Mouse (Mus musculus) G1E (cell line): ENCODE results near the gene Etnk2. TPM values are rescaled to one million over a fixed set of nuclear protein-coding genes. Genes with fewer than 3 reads are reported as not detected.

ENCODE experiments used
- ATAC-seq: 2 replicates; pipeline ENCODE4 v1.8.0; 2016; ENCODE audit warnings: mild to moderate bottlenecking; ENCODE audit not compliant: insufficient number of reproducible peaks, poor library complexity, low FRiP score, severe bottlenecking; ENCODE audit errors: extremely low read depth
- DNase-seq: peaks from one replicate; pipeline ENCODE4 v3.0.0; 2012; ENCODE audit warnings: low spot score
- H3K27me3 ChIP-seq: 2 replicates; pipeline ENCODE4 v1.6.1; 2012; ENCODE audit warnings: mild to moderate bottlenecking, low read length, inconsistent platforms; ENCODE audit not compliant: insufficient read depth
- H3K36me3 ChIP-seq: replicated peaks from 2 replicates; pipeline ENCODE3; 2012; ENCODE audit warnings: mild to moderate bottlenecking, inconsistent platforms
- H3K4me1 ChIP-seq: 2 replicates; pipeline ENCODE4 v1.6.1; 2012; ENCODE audit warnings: low read depth, low read length, inconsistent platforms, mixed read lengths; ENCODE audit not compliant: insufficient read depth
- H3K4me3 ChIP-seq: 2 replicates; pipeline ENCODE4 v1.5.1; 2012; ENCODE audit warnings: low read depth, mild to moderate bottlenecking, inconsistent platforms, low read length, moderate library complexity, mixed read lengths
- H3K9me3 ChIP-seq: replicated peaks from 2 replicates; pipeline ENCODE4 v1.6.1; 2012; ENCODE audit warnings: inconsistent platforms
- CTCF ChIP-seq: IDR thresholded peaks from 2 replicates; pipeline ENCODE4 v1.5.1; 2012; ENCODE audit warnings: low read depth, low read length, inconsistent platforms, mixed read lengths
- GATA1 ChIP-seq: IDR thresholded peaks from 2 replicates; pipeline ENCODE4 v1.6.1; 2012; ENCODE audit warnings: borderline replicate concordance, low read length, inconsistent platforms, mixed read lengths
- GATA2 ChIP-seq: IDR thresholded peaks from 2 replicates; pipeline ENCODE4 v1.6.1; 2012; ENCODE audit warnings: low read depth, low read length, inconsistent platforms, borderline replicate concordance
- POLR2AphosphoS5 ChIP-seq: IDR thresholded peaks from 2 replicates; pipeline ENCODE4 v1.6.1; 2012; ENCODE audit warnings: low read depth, low read length, inconsistent platforms; ENCODE audit not compliant: insufficient replicate concordance
- TAL1 ChIP-seq: conservative IDR thresholded peaks from 2 replicates; pipeline ENCODE4 v1.6.1; 2012; ENCODE audit warnings: low read depth, low read length, inconsistent platforms, mixed read lengths
- polyA plus RNA-seq: library from polyadenylated mRNA; stranded (reverse); fragments of >175 nt; gene quantifications from 2 replicates; pipeline ENCODE4 v1.2.3, GENCODE M21; 2012
- total RNA-seq, 2 experiments: library from RNA; stranded (forward) in 1 of 2; stranded (reverse) in 1 of 2; fragments of 200-1000 nt in 1 of 2; fragments of >200 nt in 1 of 2; fragmentation: Nextera tagmentation in 1 of 2; gene quantifications; 2 replicates each; pipeline ENCODE4 v1.2.3; 2014 to 2017

The Etnk2 gene
- total and polyA plus RNA-seq, 3 experiments: 0.05 TPM; not detected in 2

- Histone ChIP-seq H3K27me3 (peaks cover 3% of the 10 kb centered on the region; the same call in 1 of the 2 replicates), H3K9me3 (no peaks in the 10 kb centered on the region), H3K36me3 (no peaks in the 10 kb centered on the region), H3K4me3 (no peak overlapping the region), H3K4me1 (0 out of 2 replicates have a peak, but pooled peaks cover 2% of the 10 kb centered on the region)
- no peak for DNase-seq
- TF ChIP-seq CTCF (no peak), GATA1 (no peak), TAL1 (no peak), GATA2 (no peak), POLR2AphosphoS5 (no peak)
- ATAC-seq: no peak
Measured at GRCm38 (mm10) chr1:133377547-133377946, 14.2 kb downstream of the Etnk2 start.

- TF ChIP-seq GATA2: no peak
- no peak for TF ChIP-seq TAL1
- no peak for TF ChIP-seq GATA1
- no peak for TF ChIP-seq CTCF
- TF ChIP-seq POLR2AphosphoS5: no peak
- Histone ChIP-seq H3K9me3 (no peaks in the 10 kb centered on the region), H3K36me3 (no peaks in the 10 kb centered on the region), H3K4me3 (no peak overlapping the region), H3K27me3 (peaks cover 18% of the 10 kb centered on the region), H3K4me1 (0 out of 2 replicates have a peak, but pooled peaks cover 2% of the 10 kb centered on the region)
- DNase-seq (no peak), ATAC-seq (no peak)
Measured at GRCm38 (mm10) chr1:133379254-133379985, 16.0 kb downstream of the Etnk2 start.

- no peaks in the 10 kb centered on the region for H3K36me3 ChIP-seq
- DNase-seq (no peak), ATAC-seq (no peak)
- no peak overlapping the region for H3K4me3 ChIP-seq
- H3K9me3 ChIP-seq: no peaks in the 10 kb centered on the region
- H3K27me3 ChIP-seq: peaks cover 19% of the 10 kb centered on the region
- 0 out of 2 replicates have a peak, but pooled peaks cover 2% of the 10 kb centered on the region for H3K4me1 ChIP-seq
- TF ChIP-seq POLR2AphosphoS5 (no peak), GATA1 (no peak), TAL1 (no peak), CTCF (no peak), GATA2 (no peak)
Measured at GRCm38 (mm10) chr1:133379986-133380320, 16.6 kb downstream of the Etnk2 start.

GRCm38 (mm10) chr1:133380347-133381065 lies 17.1 kb downstream of the Etnk2 start:
- TF ChIP-seq GATA2: no peak
- TF ChIP-seq TAL1: no peak
- TF ChIP-seq GATA1: no peak
- TF ChIP-seq POLR2AphosphoS5: no peak
- no peak; the same call in 1 of the 2 replicates for TF ChIP-seq CTCF
- Histone ChIP-seq H3K9me3 (no peaks in the 10 kb centered on the region), H3K36me3 (no peaks in the 10 kb centered on the region), H3K4me1 (peaks cover 3% of the 10 kb centered on the region), H3K27me3 (peaks cover 19% of the 10 kb centered on the region), H3K4me3 (no peak overlapping the region)
- DNase-seq (peak; percentile 71), ATAC-seq (no peak)

GRCm38 (mm10) chr1:133382008-133382407 lies 18.6 kb downstream of the Etnk2 start:
- DNase-seq (peak; percentile 65), ATAC-seq (peak; percentile 52)
- Histone ChIP-seq H3K9me3 (no peaks in the 10 kb centered on the region), H3K36me3 (no peaks in the 10 kb centered on the region), H3K27me3 (peaks cover 20% of the 10 kb centered on the region), H3K4me1 (peaks cover 8% of the 10 kb centered on the region), H3K4me3 (no peak overlapping the region)
- TF ChIP-seq CTCF (peak; percentile 71), GATA2 (no peak)

GRCm38 (mm10) chr1:133382552-133383155 lies 19.3 kb downstream of the Etnk2 start:
- Histone ChIP-seq H3K4me1 (peaks cover 8% of the 10 kb centered on the region), H3K36me3 (no peaks in the 10 kb centered on the region), H3K4me3 (no peak overlapping the region), H3K9me3 (no peaks in the 10 kb centered on the region), H3K27me3 (peaks cover 22% of the 10 kb centered on the region)
- no peak for TF ChIP-seq GATA1
- TF ChIP-seq POLR2AphosphoS5: no peak
- TF ChIP-seq TAL1: no peak
- ATAC-seq (no peak), DNase-seq (no peak)
